Mouse (Mus musculus) limb, embryonic 14.5 days (tissue): ENCODE data around the gene Slc17a4. TPM values are rescaled to one million over a fixed set of nuclear protein-coding genes. Genes with fewer than 3 reads are reported as not detected.

ENCODE experiments used
- ATAC-seq: fragments of 200-750 bp; cut with Nextera tagmentation; 2 replicates; pipeline ENCODE4 v1.8.0; 2017; ENCODE audit warnings: low read depth, moderate number of reproducible peaks, moderate TSS enrichment; ENCODE audit not compliant: low FRiP score
- DNase-seq: peaks from one replicate; pipeline ENCODE4 v3.0.0-alpha.2; 2015; ENCODE audit warnings: low spot score
- H3K27ac ChIP-seq: fragments of 300-500 bp; sonication (generic); replicated peaks from 2 replicates; pipeline ENCODE4 v1.5.1; 2014; ENCODE audit warnings: low read depth, mild to moderate bottlenecking, low read length, moderate library complexity, mixed read lengths
- H3K27me3 ChIP-seq: fragments of 300-500 bp; sonication (generic); 2 replicates; pipeline ENCODE4 v1.6.1; 2014; ENCODE audit warnings: low read length, mixed read lengths; ENCODE audit not compliant: control insufficient read depth, insufficient read depth
- H3K36me3 ChIP-seq: fragments of 300-500 bp; sonication (generic); 2 replicates; pipeline ENCODE4 v1.6.1; 2014; ENCODE audit warnings: mild to moderate bottlenecking, low read length, moderate library complexity, mixed read lengths; ENCODE audit not compliant: control insufficient read depth, insufficient read depth
- H3K4me1 ChIP-seq: fragments of 300-500 bp; sonication (generic); 2 replicates; pipeline ENCODE4 v1.6.1; 2014; ENCODE audit warnings: antibody characterized with exemption, low read length, mixed read lengths; ENCODE audit not compliant: control insufficient read depth, insufficient read depth
- H3K4me2 ChIP-seq: fragments of 300-500 bp; sonication (generic); replicated peaks from 2 replicates; pipeline ENCODE4 v1.6.1; 2014; ENCODE audit warnings: low read depth, mild to moderate bottlenecking, low read length, moderate library complexity; ENCODE audit not compliant: severe bottlenecking
- H3K4me3 ChIP-seq: fragments of 300-500 bp; sonication (generic); replicated peaks from 2 replicates; pipeline ENCODE4 v1.5.1; 2014; ENCODE audit warnings: low read length
- H3K9ac ChIP-seq: fragments of 300-500 bp; sonication (generic); 2 replicates; pipeline ENCODE4 v1.6.1; 2014; ENCODE audit warnings: mild to moderate bottlenecking, low read depth, low read length, moderate library complexity; ENCODE audit not compliant: severe bottlenecking
- H3K9me3 ChIP-seq: fragments of 300-500 bp; sonication (generic); 2 replicates; pipeline ENCODE4 v1.6.1; 2016; ENCODE audit warnings: low read length; ENCODE audit not compliant: control insufficient read depth
- POLR2A ChIP-seq: fragments of 200-500 bp; IDR thresholded peaks from 2 replicates; pipeline ENCODE4 v1.8.0; 2012; ENCODE audit warnings: inconsistent platforms, mild to moderate bottlenecking, moderate library complexity, borderline replicate concordance; ENCODE audit not compliant: insufficient read depth, insufficient read length; ENCODE audit errors: extremely low read depth
- WGBS: fragments of 180-500 bp; shearing (Covaris S2); extraction: QIAGEN DNeasy Blood & Tissue Kit; methylation state at CpG from one replicate; pipeline ENCODE4 v1.1.7; 2014; 5-methylcytosine and 5-hydroxymethylcytosine counted together
- microRNA-seq: library from miRNA; unstranded; fragments of <30 nt; microRNA quantifications from one replicate; pipeline ENCODE4, GENCODE M21; 2016
- polyA plus RNA-seq, 2 experiments: library from polyadenylated mRNA; depleted of rRNA in 1 of 2; stranded (reverse) in 1 of 2; unstranded in 1 of 2; fragments of >200 nt; fragmentation: Nextera tagmentation in 1 of 2; extraction: Ambion mirVana in 1 of 2; gene quantifications; 2 replicates each; pipeline versions ENCODE4 v1.2.1 to v1.2.3; 2012 to 2014

Slc17a4 gene
- polyA plus RNA-seq, 2 experiments: not detected

GRCm38 (mm10) chr13:23867000-23867399 lies 47.8 kb downstream of the Slc17a4 start:
- H3K4me2 ChIP-seq: no peak overlapping the region
- H3K4me1 ChIP-seq: peaks cover 10% of the 10 kb centered on the region
- H3K9me3 ChIP-seq: no peaks in the 10 kb centered on the region
- no peak for TF ChIP-seq POLR2A
- H3K27ac ChIP-seq: no peak overlapping the region
- no peak overlapping the region for H3K9ac ChIP-seq
- ATAC-seq: no peak
- H3K36me3 ChIP-seq: no peaks in the 10 kb centered on the region
- no peak overlapping the region for H3K4me3 ChIP-seq
- WGBS: 67% methylated on average over 6 of the region's 6 CpGs
- no peaks in the 10 kb centered on the region for H3K27me3 ChIP-seq
- no peak for DNase-seq

DNA sequence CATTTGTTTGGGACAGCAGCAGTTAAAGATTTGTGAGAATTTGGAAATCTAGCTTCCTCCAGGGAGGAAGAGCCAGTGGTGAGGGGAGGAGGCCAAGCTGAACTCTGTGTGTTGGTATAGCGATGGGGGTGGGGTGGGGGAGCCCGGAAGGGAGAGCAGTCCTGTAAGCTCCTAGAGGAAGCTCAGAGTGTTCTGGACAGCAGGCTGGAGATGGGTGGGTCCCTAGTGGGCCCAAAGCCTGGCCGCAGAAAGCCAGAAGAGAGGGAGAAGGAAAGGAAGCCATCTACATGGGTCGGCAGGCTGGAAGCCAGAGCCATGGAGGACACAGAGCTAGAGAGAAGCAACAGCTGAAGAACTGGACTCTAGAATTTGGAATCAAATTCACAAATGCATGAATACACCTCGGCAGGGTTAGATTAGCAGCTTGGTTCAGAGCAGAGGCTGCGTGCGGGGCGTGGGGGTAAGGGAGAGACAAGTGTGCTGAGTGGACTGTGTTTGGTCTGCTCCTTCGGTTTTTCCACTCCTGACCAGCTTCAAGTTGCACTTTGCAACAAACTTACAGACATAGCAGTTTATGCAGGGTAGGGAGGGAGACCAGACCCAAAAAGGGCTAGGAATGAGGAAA lies 48.6 kb downstream of the Slc17a4 start:
- H3K27ac ChIP-seq: no peak overlapping the region
- no peak overlapping the region for H3K4me2 ChIP-seq
- no peaks in the 10 kb centered on the region for H3K9me3 ChIP-seq
- H3K4me3 ChIP-seq: no peak overlapping the region
- H3K9ac ChIP-seq: no peak overlapping the region
- 68% methylated on average over 9 of the region's 9 CpGs for WGBS
- DNase-seq: no peak
- peaks cover 10% of the 10 kb centered on the region for H3K4me1 ChIP-seq
- TF ChIP-seq POLR2A: no peak
- no peaks in the 10 kb centered on the region for H3K36me3 ChIP-seq
- ATAC-seq: no peak
- no peaks in the 10 kb centered on the region for H3K27me3 ChIP-seq

DNA sequence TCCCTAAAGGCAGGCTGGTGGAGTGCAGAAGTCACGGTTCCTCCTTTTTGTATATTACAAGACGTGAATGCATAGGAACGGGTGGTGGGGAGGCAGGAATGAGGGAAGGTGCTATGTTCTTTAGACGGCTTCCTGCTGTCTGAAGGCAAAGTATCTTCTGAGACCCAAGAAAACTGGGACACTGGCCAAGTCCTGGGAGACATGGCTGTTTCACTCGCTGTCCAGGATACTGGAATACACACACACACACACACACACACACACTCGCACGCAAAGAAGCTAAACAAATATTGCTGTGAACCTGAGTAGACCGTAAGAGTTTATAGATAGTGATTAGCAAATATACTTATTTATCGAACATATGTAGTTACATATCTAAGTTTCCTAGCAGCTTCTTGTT lies 50.1 kb downstream of the Slc17a4 start:
- DNase-seq (no peak), ATAC-seq (no peak)
- no peaks in the 10 kb centered on the region for H3K9me3 ChIP-seq
- H3K27me3 ChIP-seq: no peaks in the 10 kb centered on the region
- no peak overlapping the region for H3K9ac ChIP-seq
- H3K4me2 ChIP-seq: no peak overlapping the region
- no peaks in the 10 kb centered on the region for H3K36me3 ChIP-seq
- no peak for TF ChIP-seq POLR2A
- no peak overlapping the region for H3K4me3 ChIP-seq
- H3K27ac ChIP-seq: no peak overlapping the region
- WGBS: 82% methylated on average over 9 of the region's 9 CpGs
- H3K4me1 ChIP-seq: peaks cover 10% of the 10 kb centered on the region

- Histone ChIP-seq H3K9me3 (no peaks in the 10 kb centered on the region), H3K4me1 (no peaks in the 10 kb centered on the region; the same call in 1 of the 2 replicates), H3K27me3 (no peaks in the 10 kb centered on the region), H3K9ac (no peak overlapping the region), H3K4me3 (no peak overlapping the region), H3K4me2 (no peak overlapping the region), H3K27ac (no peak overlapping the region), H3K36me3 (no peaks in the 10 kb centered on the region)
- no peak for TF ChIP-seq POLR2A
- DNase-seq: no peak
- ATAC-seq: no peak
Observed at GRCm38 (mm10) chr13:23861815-23862214, 53.0 kb downstream of the Slc17a4 start.

- Histone ChIP-seq H3K4me1 (no peaks in the 10 kb centered on the region), H3K9me3 (no peaks in the 10 kb centered on the region), H3K27ac (no peak overlapping the region), H3K27me3 (no peaks in the 10 kb centered on the region), H3K4me2 (no peak overlapping the region), H3K9ac (no peak overlapping the region), H3K4me3 (no peak overlapping the region), H3K36me3 (no peaks in the 10 kb centered on the region)
- ATAC-seq: no peak
- no peak for DNase-seq
- TF ChIP-seq POLR2A: no peak
- 59% methylated on average over 3 of the region's 3 CpGs for WGBS
Observed at GRCm38 (mm10) chr13:23856401-23856800, 58.4 kb downstream of the Slc17a4 start.

GRCm38 (mm10) chr13:23849299-23849698 lies 65.5 kb downstream of the Slc17a4 start:
- Histone ChIP-seq H3K4me1 (peaks cover 8% of the 10 kb centered on the region), H3K4me3 (no peak overlapping the region), H3K36me3 (no peaks in the 10 kb centered on the region), H3K9ac (no peak overlapping the region), H3K9me3 (no peaks in the 10 kb centered on the region), H3K27ac (no peak overlapping the region), H3K4me2 (no peak overlapping the region), H3K27me3 (no peaks in the 10 kb centered on the region)
- 74% methylated on average over 2 of the region's 2 CpGs for WGBS
- DNase-seq (no peak), ATAC-seq (no peak)
- TF ChIP-seq POLR2A: no peak

Small RNA genes within 50 kb of the gene (microRNA-seq; reads per million reads assigned to microRNA genes)
- gene Gm44344: not detected

Other genes starting within 250 kb of the Slc17a4 start
- gene Hist1h2ac, start 231.1 kb downstream of the Slc17a4 start, polyA plus RNA-seq (2012; rRNA removed): 1.6 and 2.7 TPM in 2 replicates
- 0.65 and 0.78 TPM in 2 replicates for gene Hist1h2ac, start 231.1 kb downstream of the Slc17a4 start, polyA plus RNA-seq (2014; fragmentation: Nextera tagmentation; extraction: Ambion mirVana)
- gene Hist1h2bc, start 230.8 kb downstream of the Slc17a4 start, polyA plus RNA-seq (2012; rRNA removed): 48.2 and 49.5 TPM in 2 replicates
- gene Hist1h2bc, start 230.8 kb downstream of the Slc17a4 start, polyA plus RNA-seq (2014; fragmentation: Nextera tagmentation; extraction: Ambion mirVana): 34.9 and 44.4 TPM in 2 replicates
- 0.20 and 0.33 TPM in 2 replicates for gene Hist1h1t, start 219.2 kb downstream of the Slc17a4 start, polyA plus RNA-seq (2012; rRNA removed)
- gene Hist1h1t, start 219.2 kb downstream of the Slc17a4 start, polyA plus RNA-seq (2014; fragmentation: Nextera tagmentation; extraction: Ambion mirVana): 0.21 TPM in 1 of 2 replicates, not detected in the other
- gene Hist1h4c, start 216.6 kb downstream of the Slc17a4 start, polyA plus RNA-seq (2012; rRNA removed): 5.6 and 10.0 TPM in 2 replicates
- 8.7 and 10.2 TPM in 2 replicates for gene Hist1h4c, start 216.6 kb downstream of the Slc17a4 start, polyA plus RNA-seq (2014; fragmentation: Nextera tagmentation; extraction: Ambion mirVana)
- 3.6 and 4.5 TPM in 2 replicates for gene Hfe, start 204.2 kb downstream of the Slc17a4 start, polyA plus RNA-seq (2012; rRNA removed)
- gene Hfe, start 204.2 kb downstream of the Slc17a4 start, polyA plus RNA-seq (2014; fragmentation: Nextera tagmentation; extraction: Ambion mirVana): 9.3 and 10.5 TPM in 2 replicates
- 23.7 and 28.5 TPM in 2 replicates for gene Hist1h1c, start 176.2 kb downstream of the Slc17a4 start, polyA plus RNA-seq (2012; rRNA removed)
- gene Hist1h1c, start 176.2 kb downstream of the Slc17a4 start, polyA plus RNA-seq (2014; fragmentation: Nextera tagmentation; extraction: Ambion mirVana): 24.7 and 27.5 TPM in 2 replicates
- 41.4 and 92.0 TPM in 2 replicates for gene Hist1h3c, start 169.4 kb downstream of the Slc17a4 start, polyA plus RNA-seq (2012; rRNA removed)
- 8.1 and 12.0 TPM in 2 replicates for gene Hist1h3c, start 169.4 kb downstream of the Slc17a4 start, polyA plus RNA-seq (2014; fragmentation: Nextera tagmentation; extraction: Ambion mirVana)
- gene Hist1h2bb, start 168.3 kb downstream of the Slc17a4 start, polyA plus RNA-seq (2012; rRNA removed): 13.5 and 15.9 TPM in 2 replicates
- 1.2 and 1.4 TPM in 2 replicates for gene Hist1h2bb, start 168.3 kb downstream of the Slc17a4 start, polyA plus RNA-seq (2014; fragmentation: Nextera tagmentation; extraction: Ambion mirVana)
- gene Hist1h2ab, start 163.9 kb downstream of the Slc17a4 start, polyA plus RNA-seq (2012; rRNA removed): 37.1 and 40.4 TPM in 2 replicates
- 39.0 and 40.1 TPM in 2 replicates for gene Hist1h2ab, start 163.9 kb downstream of the Slc17a4 start, polyA plus RNA-seq (2014; fragmentation: Nextera tagmentation; extraction: Ambion mirVana)
- gene Hist1h3b, start 162.7 kb downstream of the Slc17a4 start, polyA plus RNA-seq (2012; rRNA removed): 52.4 and 65.5 TPM in 2 replicates
- 6.5 and 12.4 TPM in 2 replicates for gene Hist1h3b, start 162.7 kb downstream of the Slc17a4 start, polyA plus RNA-seq (2014; fragmentation: Nextera tagmentation; extraction: Ambion mirVana)
- 20.0 and 26.6 TPM in 2 replicates for gene Hist1h4b, start 158.0 kb downstream of the Slc17a4 start, polyA plus RNA-seq (2012; rRNA removed)
- gene Hist1h4b, start 158.0 kb downstream of the Slc17a4 start, polyA plus RNA-seq (2014; fragmentation: Nextera tagmentation; extraction: Ambion mirVana): 4.4 and 6.6 TPM in 2 replicates
- 10.1 and 16.1 TPM in 2 replicates for gene Hist1h4a, start 153.8 kb downstream of the Slc17a4 start, polyA plus RNA-seq (2012; rRNA removed)
- 0.84 and 0.90 TPM in 2 replicates for gene Hist1h4a, start 153.8 kb downstream of the Slc17a4 start, polyA plus RNA-seq (2014; fragmentation: Nextera tagmentation; extraction: Ambion mirVana)
- gene Hist1h3a, start 152.6 kb downstream of the Slc17a4 start, polyA plus RNA-seq (2012; rRNA removed): 39.9 and 88.3 TPM in 2 replicates
- 7.8 and 8.6 TPM in 2 replicates for gene Hist1h3a, start 152.6 kb downstream of the Slc17a4 start, polyA plus RNA-seq (2014; fragmentation: Nextera tagmentation; extraction: Ambion mirVana)
- 4.7 and 5.4 TPM in 2 replicates for gene Hist1h1a, start 151.3 kb downstream of the Slc17a4 start, polyA plus RNA-seq (2012; rRNA removed)
- gene Hist1h1a, start 151.3 kb downstream of the Slc17a4 start, polyA plus RNA-seq (2014; fragmentation: Nextera tagmentation; extraction: Ambion mirVana): 3.6 and 4.8 TPM in 2 replicates
- gene Trim38, start 145.1 kb downstream of the Slc17a4 start, polyA plus RNA-seq (2012; rRNA removed): 0.04 and 0.13 TPM in 2 replicates
- gene Trim38, start 145.1 kb downstream of the Slc17a4 start, polyA plus RNA-seq (2014; fragmentation: Nextera tagmentation; extraction: Ambion mirVana): not detected in 2 replicates
- gene Slc17a2, start 108.0 kb downstream of the Slc17a4 start, polyA plus RNA-seq (2012; rRNA removed): 0.01 TPM in 1 of 2 replicates, not detected in the other
- gene Slc17a2, start 108.0 kb downstream of the Slc17a4 start, polyA plus RNA-seq (2014; fragmentation: Nextera tagmentation; extraction: Ambion mirVana): not detected in 2 replicates
- gene Slc17a3, start 75.6 kb downstream of the Slc17a4 start, polyA plus RNA-seq (2012; rRNA removed): 0.20 and 0.29 TPM in 2 replicates
- 0.39 and 0.44 TPM in 2 replicates for gene Slc17a3, start 75.6 kb downstream of the Slc17a4 start, polyA plus RNA-seq (2014; fragmentation: Nextera tagmentation; extraction: Ambion mirVana)
- 0.04 and 0.05 TPM in 2 replicates for gene Slc17a1, start 47.3 kb downstream of the Slc17a4 start, polyA plus RNA-seq (2012; rRNA removed)
- gene Slc17a1, start 47.3 kb downstream of the Slc17a4 start, polyA plus RNA-seq (2014; fragmentation: Nextera tagmentation; extraction: Ambion mirVana): 0.30 TPM in 1 of 2 replicates, not detected in the other
- gene Hist1h2ba, start 19.1 kb upstream of the Slc17a4 start, polyA plus RNA-seq (2012; rRNA removed): not detected in 2 replicates
- gene Hist1h2ba, start 19.1 kb upstream of the Slc17a4 start, polyA plus RNA-seq (2014; fragmentation: Nextera tagmentation; extraction: Ambion mirVana): not detected in 2 replicates
- gene Hist1h2aa, start 19.5 kb upstream of the Slc17a4 start, polyA plus RNA-seq (2012; rRNA removed): not detected in 2 replicates
- gene Hist1h2aa, start 19.5 kb upstream of the Slc17a4 start, polyA plus RNA-seq (2014; fragmentation: Nextera tagmentation; extraction: Ambion mirVana): not detected in 2 replicates
- 0.13 and 0.20 TPM in 2 replicates for gene Scgn, start 76.2 kb upstream of the Slc17a4 start, polyA plus RNA-seq (2012; rRNA removed)
- gene Scgn, start 76.2 kb upstream of the Slc17a4 start, polyA plus RNA-seq (2014; fragmentation: Nextera tagmentation; extraction: Ambion mirVana): 0.12 TPM in 1 of 2 replicates, not detected in the other